Mouse (Mus musculus): Measurements from ENCODE around the gene 1810055G02Rik.

GRCm38 (mm10) chr19:3743851-3744512, 35.9 kb downstream of the 1810055G02Rik start:
- TF ChIP-seq GATA1 (IDR thresholded peaks at IDR 0.05; ENCODE audit: low read length) (no peak), TAL1 (IDR thresholded peaks at IDR 0.05; ENCODE audit: low read length) (no peak)
